Mouse (Mus musculus): Measurements from ENCODE around the gene Gm3543.
"Not testable (repeated sequence)": the region's sequence is repeated elsewhere in the genome, so short reads cannot be mapped to it uniquely, and the experiment has no call there.

Gm3543 gene

DNA sequence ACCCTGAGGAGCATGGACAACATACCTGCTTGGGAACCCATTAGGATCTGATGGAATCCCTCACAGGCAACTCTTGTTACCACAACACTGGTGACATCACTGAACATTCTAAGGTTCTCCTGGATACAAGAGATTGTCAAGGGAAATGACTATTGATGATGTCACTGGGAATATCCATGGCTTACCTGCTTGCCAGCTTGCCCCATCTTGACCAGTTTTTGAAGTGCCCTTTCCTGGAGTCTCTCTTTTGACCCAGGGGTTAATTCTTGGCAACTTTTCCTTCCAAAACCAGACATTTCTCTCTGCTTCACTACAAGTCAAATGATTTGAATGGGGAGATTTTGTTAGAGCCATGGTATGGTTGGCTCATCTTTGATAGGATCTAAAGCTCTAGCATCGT is at the start of gene Gm3543:
Gene Gm3543 (minus strand): TSS at position 101 of the 400 bp plus-strand sequence.
- not testable (repeated sequence) for DNase-seq (ENCODE audit: low spot score in 2 of 2)

DNA sequence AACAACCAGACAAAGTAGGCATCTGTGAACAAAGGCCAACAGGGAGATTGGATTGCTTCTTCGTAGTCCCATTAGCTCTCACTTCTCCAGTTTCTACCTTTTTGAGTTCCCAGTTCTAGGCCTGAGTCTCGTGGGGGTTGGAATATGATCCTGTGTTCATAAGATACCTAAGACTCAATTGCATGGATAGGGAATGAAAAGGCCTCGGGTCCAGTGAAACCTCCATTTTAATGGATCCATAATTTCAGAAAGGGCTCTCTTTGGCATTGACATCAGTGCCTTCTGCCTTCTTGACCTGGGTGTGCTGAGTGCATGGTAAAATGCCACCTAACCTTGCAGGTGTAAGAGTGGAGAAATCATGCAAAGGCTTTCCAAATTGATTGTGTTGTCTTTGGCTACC is 14.5 kb downstream of the Gm3543 start:
- not testable (repeated sequence) for DNase-seq (ENCODE audit: low spot score in 2 of 2)

DNA sequence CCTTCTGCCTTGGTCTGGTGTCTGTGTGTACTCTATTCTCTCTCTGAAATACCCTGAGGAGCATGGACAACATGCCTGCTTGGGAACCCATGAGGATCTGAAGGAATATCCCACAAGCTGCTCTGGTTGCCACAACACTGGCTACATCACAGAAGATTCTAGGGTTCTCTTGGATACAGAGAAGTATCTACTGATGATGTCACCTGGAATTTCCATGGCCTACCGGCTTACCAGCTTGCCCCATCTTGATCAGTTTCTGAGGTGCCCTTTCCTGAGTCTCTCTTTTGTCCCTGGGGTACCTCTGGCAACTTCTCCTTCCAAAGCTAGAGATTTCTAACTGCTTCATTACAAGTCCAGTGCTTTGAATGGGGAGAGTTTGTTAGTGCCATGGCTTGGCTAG is 15.3 kb downstream of the Gm3543 start, which contains the start of gene Gm6401:
Gene Gm6401 (minus strand): TSS at position 101 of the 400 bp plus-strand sequence.
- not testable (repeated sequence) for DNase-seq (ENCODE audit: low spot score in 2 of 2)

DNA sequence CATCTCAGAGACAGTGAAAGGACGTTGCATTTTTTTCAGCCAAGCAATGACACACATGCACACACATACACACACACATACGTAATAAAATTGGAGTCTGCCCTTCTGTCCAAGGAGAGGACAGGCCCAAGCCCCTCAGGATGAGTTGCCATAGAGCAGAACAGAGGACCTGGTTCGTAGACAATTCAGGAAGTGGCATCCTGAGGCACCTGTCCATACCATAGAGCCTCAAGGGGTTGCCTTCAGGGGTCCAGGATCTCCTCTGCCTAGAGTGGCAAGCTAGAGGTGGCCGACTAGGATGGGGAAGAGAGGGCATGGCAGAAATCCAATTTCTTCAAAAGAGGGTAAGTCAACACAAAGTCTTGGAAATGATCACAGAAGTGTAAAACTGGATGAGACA is 19.0 kb downstream of the Gm3543 start:
- not testable (repeated sequence) for DNase-seq (ENCODE audit: low spot score in 2 of 2)

DNA sequence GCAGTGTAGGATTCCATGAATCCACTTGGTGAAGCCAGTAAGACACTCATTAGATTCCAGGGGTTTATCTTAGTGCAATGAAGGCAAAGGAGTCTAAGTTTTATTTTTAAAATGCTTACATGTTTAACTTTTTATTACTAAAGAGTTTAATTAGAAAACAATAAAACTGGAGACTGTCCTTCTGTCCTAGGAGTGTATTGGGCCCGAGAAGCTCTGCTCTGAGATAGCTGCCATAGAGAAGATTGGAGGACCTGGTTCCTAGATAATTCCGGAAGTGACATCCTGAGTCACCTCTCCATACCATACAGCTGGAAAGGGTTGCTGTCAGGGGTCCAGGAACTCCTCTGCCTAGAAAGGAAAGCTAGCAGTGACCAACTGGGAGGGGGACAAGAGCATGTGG is 39.4 kb downstream of the Gm3543 start, which contains the start of gene 1700024B05Rik:
Gene 1700024B05Rik (plus strand): TSS at position 301 of the 400 bp plus-strand sequence.
- DNase-seq (ENCODE audit: low spot score in 2 of 2) = not testable (repeated sequence)
